8 mouse cellular contexts compared by ENCODE assay signal in the genomic region with DNA sequence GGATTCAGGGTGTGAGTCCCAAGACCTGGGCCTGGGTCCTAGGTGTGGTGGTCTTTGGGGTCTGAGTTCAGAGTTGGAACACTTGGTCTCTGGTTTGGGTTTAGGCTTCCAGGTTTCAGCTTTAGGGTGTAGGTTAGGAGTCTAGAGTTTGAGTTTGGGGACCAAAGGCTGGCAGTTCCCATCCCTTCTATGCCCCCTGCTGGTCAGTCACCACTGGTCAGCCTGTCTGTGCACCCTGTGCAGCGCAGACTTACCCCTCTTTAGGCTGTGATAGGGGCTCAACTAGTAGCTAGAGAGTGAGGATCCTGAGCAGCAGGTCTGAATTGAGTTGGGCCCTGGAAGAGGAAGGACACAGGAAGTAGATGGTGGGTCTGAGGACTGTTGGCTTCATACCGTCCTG. TPM values are rescaled to one million over a fixed set of nuclear protein-coding genes. Genes with fewer than 3 reads are reported as not detected.
DNase-seq lines count a peak whose midpoint lies in the region; ATAC-seq and TF ChIP-seq lines count a peak whose summit lies in the region.
"Had no signal": no experiment of that assay in that cellular context is flagged by ENCODE, and none has a peak within 500 bp of the region (broad histone marks: within the 10 kb centered on the region; RNA-seq: fewer than 3 reads in every experiment).

No protein-coding gene starts in this region.

- H3K9me3 ChIP-seq in lung, embryonic 14.5 days (ENCODE audit: low read depth, low read length), result no peaks in the 10 kb centered on the region
- H3K9me3 ChIP-seq: liver, embryonic 15.5 days had no signal

- peaks cover 5% of the 10 kb centered on the region; the same call in 1 of the 2 replicates for H3K4me1 ChIP-seq in lung, embryonic 14.5 days (ENCODE audit: insufficient read depth)
- H3K4me1 ChIP-seq: liver, embryonic 15.5 days had no signal

- H3K27ac ChIP-seq in lung, embryonic 14.5 days (ENCODE audit: low read depth), result no peak overlapping the region
- H3K27ac ChIP-seq: liver, embryonic 15.5 days had no signal

- ATAC-seq in lung, embryonic 14.5 days (ENCODE audit: insufficient read depth), result peak; percentile 16; the same call in 1 of the 2 replicates

- H3K36me3 ChIP-seq in lung, embryonic 14.5 days (ENCODE audit: insufficient read depth), result no peaks in the 10 kb centered on the region
- no peaks in the 10 kb centered on the region for H3K36me3 ChIP-seq in splenic B cell, adult 2 months (ENCODE audit: control insufficient read depth, insufficient read depth, low read length, poor library complexity, severe bottlenecking)
- H3K36me3 ChIP-seq: liver, embryonic 15.5 days had no signal

- H3K27me3 ChIP-seq in lung, embryonic 14.5 days (ENCODE audit: insufficient read depth, low read length), result no peaks in the 10 kb centered on the region
- H3K27me3 ChIP-seq in splenic B cell, adult 2 months (ENCODE audit: control insufficient read depth, insufficient read depth, low read length, poor library complexity, severe bottlenecking), result no peaks in the 10 kb centered on the region

- H3K4me3 ChIP-seq in lung, embryonic 14.5 days (ENCODE audit: low read depth, low read length), result no peak overlapping the region
- H3K4me3 ChIP-seq: liver, embryonic 15.5 days had no signal

- TF ChIP-seq CTCF in lung, embryonic 14.5 days (IDR thresholded peaks at IDR 0.05; ENCODE audit: low read depth), result peak; percentile 87

- no peak overlapping the region for H3K9ac ChIP-seq in lung, embryonic 14.5 days
- H3K9ac ChIP-seq: liver, embryonic 15.5 days had no signal

- peak; percentile 57 for DNase-seq in ovary, postnatal 14 days (ENCODE audit: low spot score)
- DNase-seq in ovary, adult 18-20 months (ENCODE audit: low spot score), result no peak
- peak; percentile 78 for DNase-seq in adrenal gland, postnatal 14 days
- peak; percentile 52 for DNase-seq in forelimb bud, embryonic 11.5 days (ENCODE audit: low read depth, low spot score)
- DNase-seq in kidney, postnatal 10 days, result peak; percentile 90
- DNase-seq in lung, embryonic 14.5 days, result peak; percentile 83
- DNase-seq in splenic B cell, adult 2 months (ENCODE audit: low read depth, low spot score), result peak; percentile 59

- no peak overlapping the region for H3K4me2 ChIP-seq in lung, embryonic 14.5 days
- H3K4me2 ChIP-seq: liver, embryonic 15.5 days had no signal

- 55% methylated on average over 2 of the region's 2 CpGs for WGBS in lung, embryonic 14.5 days

RNA-seq across cellular contexts. Expression of a gene that starts 12.3 kb away (rescaled TPM):
- total RNA-seq in adrenal gland, postnatal 14 days (2021), result 6.9 and 9.0 TPM in 2 replicates
- polyA plus RNA-seq in lung, embryonic 14.5 days (2014; fragmentation: Nextera tagmentation; extraction: Ambion mirVana), result 88.6 and 97.8 TPM in 2 replicates

RNA-seq across cellular contexts. Expression of a gene that starts 17.6 kb away (rescaled TPM):
- 0.37 TPM in 1 of 2 replicates, not detected in the other for total RNA-seq in adrenal gland, postnatal 14 days (2021)
- polyA plus RNA-seq in lung, embryonic 14.5 days (2014; fragmentation: Nextera tagmentation; extraction: Ambion mirVana), result 1.9 TPM in 2 replicates

RNA-seq across cellular contexts. Expression of a gene that starts 38.7 kb away (rescaled TPM):
- not detected in 2 replicates for total RNA-seq in adrenal gland, postnatal 14 days (2021)
- polyA plus RNA-seq in lung, embryonic 14.5 days (2014; fragmentation: Nextera tagmentation; extraction: Ambion mirVana), result not detected in 2 replicates
- polyA plus RNA-seq: liver, embryonic 15.5 days had no signal

RNA-seq across cellular contexts. Expression of a gene that starts 54.5 kb away (rescaled TPM):
- not detected in 2 replicates for total RNA-seq in adrenal gland, postnatal 14 days (2021)
- polyA plus RNA-seq in lung, embryonic 14.5 days (2014; fragmentation: Nextera tagmentation; extraction: Ambion mirVana), result not detected in 2 replicates
- polyA plus RNA-seq: liver, embryonic 15.5 days had no signal
